Mouse (Mus musculus): ENCODE results near the gene Plekha7.

Gene Plekha7

DNA sequence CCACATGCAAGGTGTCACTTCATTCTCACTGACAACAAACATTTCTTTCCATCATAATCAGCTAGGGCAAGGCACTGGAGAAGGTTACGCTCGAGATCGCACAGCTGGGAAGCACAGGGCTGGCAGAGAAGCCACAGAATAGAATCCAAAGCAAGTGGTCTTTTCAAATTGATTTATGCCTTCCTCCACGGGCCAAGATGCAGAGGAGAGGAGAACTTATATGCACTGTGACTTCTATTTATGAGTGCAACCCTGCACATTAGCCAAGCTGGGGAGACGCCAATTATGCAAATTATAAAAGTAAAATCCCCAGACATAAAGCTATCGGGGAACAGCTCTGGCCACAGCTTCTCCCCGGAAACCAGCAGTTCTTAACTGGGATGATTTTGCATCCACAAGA lies 86.3 kb downstream of the Plekha7 start:
- CTCF ChIA-PET, result no interaction called here

DNA sequence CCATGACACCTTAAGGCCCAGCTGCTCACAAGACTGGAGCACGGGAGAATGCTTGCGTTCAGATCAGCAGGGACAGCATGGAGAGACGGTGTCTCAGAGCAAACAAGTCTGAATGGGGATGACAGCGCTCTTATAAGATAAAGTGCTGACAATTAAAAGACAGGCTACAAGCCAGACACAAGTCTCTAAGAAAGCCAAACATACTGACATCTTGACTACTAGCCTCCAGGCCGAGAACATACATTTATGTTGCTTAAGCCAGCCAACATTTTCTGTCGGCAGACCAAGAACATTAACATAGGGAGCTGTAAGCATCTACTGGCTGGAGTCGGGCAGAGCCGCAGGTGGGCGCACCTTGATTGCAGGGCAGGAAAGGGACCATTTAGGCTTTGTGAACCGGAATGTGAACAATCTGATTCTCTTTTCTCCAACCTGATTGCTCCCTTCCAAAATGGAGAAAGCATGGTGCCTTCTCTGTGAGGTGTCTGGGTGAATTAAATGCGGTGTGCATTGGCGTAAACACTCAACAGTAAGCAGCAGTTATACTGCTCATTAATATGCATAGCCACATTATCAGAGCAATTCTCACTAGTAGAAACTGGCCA lies 88.0 kb downstream of the Plekha7 start:
- CTCF ChIA-PET, result no interaction called here

DNA sequence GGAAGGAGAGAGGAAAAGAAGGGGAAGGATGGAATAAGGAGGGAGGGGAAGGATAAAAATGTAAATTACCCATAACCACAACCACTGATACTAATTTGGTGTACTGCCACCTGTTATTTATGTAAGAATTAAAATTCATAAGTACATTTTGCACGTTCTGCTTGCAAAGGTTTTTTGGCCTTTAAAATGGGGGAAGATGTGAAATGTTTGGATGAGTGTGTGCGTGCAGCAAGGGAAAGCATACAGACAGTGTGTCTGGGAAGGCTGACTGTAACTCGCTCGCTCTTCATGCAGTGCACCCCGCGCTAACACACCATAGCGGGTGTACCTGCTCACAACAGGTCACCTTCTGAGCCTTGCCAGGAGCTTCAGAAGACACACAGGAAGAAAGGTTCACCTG lies 90.4 kb downstream of the Plekha7 start:
- CTCF ChIA-PET, result no interaction called here

DNA sequence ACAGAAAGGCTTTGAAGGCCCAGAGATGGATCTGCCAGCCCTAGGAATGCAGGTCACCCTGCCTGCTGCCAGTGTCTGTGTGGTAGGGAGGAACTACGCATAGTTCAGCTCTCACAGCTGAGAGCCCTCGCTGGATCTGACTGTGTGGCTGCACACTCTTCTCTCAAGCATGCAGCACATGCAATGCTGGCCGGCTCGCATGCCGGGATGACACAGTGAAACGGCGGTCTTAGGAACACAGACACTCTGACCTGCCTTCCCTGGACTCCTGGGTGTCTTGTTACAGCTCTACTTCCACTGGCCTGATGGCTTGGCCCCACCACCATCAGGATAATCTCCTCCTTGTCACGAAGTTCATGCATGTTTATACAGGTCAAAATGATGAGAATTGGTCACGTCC lies 96.3 kb downstream of the Plekha7 start:
- CTCF ChIA-PET, result no interaction called here

DNA sequence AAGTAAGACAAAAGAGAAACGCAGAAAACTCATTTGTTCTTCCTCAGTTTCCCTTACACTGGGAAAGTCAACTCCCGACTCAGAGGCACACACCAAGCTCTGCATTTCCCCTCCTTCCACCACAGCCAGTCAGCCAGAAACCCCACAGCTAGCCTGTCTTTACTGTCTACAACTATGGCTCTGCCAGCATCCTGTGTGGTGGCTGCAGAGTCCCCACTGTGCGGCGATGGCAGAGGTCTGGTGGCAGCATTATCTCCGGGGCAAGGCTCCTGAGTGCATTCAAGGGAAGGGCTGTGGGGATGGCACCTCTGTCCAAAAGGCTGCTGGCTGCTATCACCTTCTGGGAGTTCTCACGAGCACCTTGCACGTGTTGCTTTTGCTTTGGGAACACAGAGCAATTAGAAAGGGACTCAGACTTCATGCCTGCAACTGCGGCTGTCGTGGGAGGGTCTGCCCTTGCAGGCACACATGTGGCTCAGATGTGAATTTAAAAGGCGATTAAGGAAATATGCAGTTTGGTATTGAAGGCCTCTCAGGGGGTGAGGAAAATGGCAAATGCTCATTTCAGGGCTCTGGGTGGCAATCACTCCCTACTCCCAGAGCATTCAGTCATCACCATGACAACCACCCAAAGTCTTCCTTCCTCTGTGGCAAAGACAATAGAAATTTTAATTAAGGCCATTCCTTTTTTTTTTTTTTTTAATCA lies 98.1 kb downstream of the Plekha7 start:
- CTCF ChIA-PET, result no interaction called here

DNA sequence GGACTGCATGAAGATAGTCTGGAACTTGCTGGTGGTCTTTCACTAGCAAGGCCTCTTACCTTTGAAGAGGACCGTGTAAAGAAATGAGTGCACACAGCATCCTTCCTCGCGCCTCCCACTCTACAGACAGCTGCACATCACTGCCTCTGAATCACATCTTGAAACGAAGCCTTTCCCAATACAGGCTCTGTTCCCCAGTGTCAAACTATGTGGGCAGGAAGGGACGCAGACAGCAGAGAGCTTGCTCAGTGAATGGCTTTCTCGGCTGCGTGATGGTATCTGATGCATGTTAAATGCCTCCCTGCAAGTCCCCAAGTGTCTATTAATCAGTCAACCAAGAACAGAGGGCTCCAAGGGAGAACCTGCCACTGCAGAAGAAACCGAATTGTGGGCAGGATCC lies 99.3 kb downstream of the Plekha7 start:
- CTCF ChIA-PET, result no interaction called here

DNA sequence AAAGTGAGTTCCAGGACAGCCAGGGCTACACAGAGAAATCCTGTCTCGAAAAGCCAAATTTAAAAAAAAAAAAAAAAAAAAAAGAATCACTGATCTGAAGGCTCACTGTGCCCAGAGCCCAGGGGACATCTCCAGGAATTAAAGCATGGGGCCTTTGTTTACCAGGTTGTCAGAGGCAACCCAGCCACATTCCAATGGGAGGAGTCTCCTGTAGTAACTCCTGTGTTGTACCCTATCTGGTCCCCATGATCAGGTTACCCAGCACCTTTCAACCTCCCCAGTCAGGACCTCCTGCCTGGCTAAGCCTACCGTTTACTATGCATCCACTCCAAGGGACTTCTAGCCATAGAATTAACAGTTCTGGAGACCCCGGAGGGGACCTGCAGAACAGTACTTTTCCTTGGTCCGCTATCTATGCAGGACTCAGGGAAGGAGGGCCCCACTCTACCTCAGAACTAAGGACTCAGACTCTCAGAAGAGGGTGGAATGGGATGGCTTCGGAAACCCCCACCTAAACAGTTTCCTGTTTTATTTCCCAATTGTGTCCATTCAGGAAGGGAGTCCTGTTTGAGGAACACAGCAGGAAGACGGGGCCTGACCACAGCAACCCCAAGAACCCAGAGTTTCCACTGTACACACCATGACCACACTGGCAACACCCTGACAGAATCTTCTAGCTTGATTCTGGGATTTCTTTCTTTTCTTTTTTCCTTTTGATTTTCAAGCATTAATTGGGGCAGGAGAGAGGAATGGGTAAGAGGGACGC lies 101.2 kb downstream of the Plekha7 start:
- CTCF ChIA-PET, result interaction anchor here (0.7 kb wide), 1 partner anchor 286 kb away, joined by 4 read pairs; no protein-coding TSS in a partner anchor

DNA sequence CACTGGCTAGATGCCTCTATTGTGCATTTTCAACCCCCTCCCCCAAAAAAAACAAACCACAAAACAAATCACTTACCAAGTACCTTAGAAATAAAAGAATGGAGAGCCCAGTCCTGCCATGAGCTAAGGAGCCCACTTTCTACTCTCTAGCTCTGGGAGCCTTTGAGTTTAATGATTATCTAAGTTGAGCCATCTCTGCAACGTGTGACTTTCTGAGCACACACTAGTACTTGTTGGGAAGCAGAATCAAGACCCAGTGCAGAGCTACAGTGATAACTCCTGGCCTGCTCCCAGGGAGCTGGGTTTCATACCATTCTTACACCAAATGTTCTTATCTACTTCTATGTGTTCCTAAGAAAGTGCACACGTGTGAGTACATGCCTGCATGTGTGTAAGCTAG lies 102.7 kb downstream of the Plekha7 start:
- CTCF ChIA-PET, result no interaction called here

DNA sequence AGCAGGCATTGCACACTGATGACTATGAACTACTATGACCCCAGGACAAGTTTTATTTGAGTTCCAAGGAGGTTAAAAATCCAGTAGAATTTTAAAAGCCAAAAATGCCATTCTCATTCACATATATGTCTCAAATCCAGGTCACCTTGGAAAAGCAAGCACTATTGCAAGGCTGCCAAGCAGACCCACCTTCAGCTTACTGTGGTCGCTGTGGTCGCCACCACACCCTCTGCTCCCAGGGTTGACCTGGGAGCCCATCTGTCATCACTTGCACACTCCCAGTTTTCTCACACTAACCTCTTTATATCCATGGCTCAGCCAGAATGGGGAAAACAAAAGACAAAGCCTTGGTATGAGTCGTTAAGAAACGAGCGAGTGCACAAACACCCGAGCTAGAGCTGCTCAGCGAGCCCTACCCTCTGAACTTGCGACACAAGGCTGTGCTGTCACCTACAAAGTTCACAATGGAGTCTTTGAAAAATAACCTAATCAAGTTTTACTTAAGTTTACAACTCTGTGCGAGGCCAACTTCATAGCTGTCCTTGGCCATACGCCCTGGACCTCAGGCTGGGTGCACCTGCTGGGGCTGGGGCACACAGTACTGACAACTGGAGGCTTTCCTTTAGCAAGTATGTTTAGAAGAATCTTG lies 106.0 kb downstream of the Plekha7 start:
- CTCF ChIA-PET, result no interaction called here

DNA sequence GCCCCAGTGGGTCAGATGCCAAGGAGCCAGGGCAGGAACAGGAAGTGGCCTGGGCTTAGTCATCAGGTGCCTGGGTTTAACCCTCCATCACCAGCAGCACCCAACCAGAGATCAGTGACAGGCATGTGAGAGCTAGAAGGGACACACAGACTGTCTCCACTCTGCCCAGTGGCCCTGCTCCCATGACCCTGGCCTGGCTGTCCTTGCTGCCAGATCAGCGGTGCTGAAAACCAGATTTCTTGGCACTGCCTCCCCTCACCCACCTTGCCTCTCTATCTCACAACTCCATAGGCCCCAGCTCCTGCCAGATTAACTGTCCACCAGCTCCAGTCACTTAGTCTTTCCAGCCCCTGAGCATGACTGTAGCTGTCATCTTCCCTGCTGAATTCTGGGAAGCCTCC lies 107.2 kb downstream of the Plekha7 start:
- CTCF ChIA-PET, result no interaction called here

DNA sequence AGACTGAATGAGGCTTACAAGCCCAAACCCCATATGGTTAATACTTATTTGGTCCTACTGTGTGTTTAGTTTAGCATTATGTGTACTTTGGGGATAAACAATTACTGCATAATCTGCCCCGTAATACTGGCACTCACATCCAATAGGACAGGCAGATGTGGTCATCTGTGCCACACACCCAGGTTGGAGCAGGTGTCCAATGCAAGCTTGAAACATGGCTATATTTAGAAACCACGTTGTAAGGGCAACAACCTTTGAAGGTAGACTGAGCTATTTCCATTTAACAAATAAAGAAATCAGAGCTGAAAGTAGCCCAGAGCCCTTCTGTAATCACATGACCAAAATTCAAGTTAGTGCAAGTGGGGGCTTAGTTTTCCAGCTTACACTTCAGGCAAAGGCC lies 107.6 kb downstream of the Plekha7 start:
- CTCF ChIA-PET, result no interaction called here

DNA sequence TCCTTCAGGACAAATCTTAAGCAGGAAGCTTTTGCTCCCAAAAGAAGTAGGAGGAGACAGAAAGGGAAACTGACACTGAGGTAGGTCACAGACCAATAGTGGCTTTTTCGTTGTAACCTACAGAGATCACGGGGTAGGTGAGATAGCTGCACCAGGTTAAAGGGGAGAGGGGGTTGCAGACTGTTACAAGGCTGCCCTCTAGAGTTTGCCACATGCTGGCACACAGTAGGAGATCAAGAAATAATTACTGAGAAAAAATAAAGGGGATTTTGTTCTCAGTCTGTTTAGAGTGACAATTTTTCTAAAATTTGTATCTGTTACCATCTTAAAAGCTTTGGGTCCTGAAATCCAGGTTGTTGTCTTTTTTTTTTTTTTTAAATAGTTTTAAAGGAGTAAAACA lies 109.3 kb downstream of the Plekha7 start:
- CTCF ChIA-PET, result no interaction called here

DNA sequence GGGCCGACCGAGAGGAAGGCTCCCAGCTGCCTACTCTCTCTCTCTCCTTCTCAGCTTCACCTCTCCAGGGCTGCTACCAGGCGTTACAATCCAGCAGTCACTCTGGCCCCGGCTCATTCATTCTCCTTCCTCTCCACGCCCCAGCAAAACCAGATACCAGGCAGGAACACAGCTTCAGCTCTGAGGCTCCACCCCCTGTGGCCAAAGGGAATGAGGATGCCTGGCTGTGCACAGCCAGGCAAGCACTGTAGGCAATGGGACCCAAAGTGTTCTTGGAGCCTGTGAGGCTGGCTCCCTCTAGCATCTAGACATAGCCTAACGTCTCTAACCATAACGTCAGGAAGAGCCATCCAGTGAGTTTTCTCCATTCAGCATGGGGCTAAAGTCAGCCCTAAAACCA lies 109.8 kb downstream of the Plekha7 start:
- CTCF ChIA-PET, result no interaction called here

DNA sequence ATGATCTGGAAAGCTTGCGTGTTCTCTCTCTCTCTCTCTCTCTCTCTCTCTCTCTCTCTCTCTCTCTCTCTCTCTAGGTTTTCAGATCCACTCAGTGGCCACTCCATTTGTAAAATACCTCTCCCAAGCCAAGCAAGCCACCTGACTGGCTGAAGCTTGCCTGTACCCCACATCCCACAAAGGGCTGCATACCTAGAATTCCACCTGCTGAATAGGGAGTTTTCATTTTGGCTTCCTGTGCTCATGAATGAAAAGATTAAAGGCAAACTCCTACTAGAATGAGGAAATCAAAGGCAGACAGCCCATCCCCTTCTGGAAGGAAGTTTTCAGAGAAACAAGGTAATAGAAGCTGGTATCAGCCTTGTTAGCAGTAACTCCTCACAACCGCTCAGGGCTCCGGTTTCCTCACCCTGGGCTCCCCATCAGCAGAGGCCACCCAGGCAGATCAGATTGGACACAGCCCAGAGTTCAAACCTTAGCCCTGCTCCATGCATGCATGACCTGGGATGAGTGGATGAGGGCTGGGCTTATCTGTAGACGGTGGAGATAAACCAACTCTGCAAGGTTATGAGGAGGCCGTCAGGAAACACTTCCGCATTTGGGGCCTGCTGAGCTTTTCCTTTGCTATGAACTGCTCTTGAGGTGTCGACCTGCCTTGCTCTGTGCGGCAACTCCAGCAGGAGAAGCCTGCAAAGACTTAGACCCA lies 111.0 kb downstream of the Plekha7 start:
- CTCF ChIA-PET, result no interaction called here

DNA sequence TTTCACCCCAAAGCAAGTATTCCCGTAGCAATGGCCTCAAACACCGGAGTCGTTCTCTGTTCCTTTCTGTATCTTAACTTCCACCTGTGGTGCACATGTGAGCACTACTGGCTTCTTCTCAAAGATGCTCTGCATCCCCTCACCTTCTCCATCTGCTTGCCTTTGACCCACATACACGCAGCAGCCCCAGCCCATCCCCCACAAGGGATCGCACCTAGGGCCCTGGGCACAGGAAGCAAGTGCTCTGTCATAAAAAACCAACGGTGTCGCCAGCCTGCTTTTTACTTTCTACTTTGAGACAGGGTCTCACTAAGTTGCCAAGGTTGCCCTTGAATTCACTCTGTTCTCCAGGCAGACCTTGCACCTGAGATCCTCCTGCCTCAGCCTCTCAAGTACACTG lies 113.2 kb downstream of the Plekha7 start:
- CTCF ChIA-PET, result no interaction called here

DNA sequence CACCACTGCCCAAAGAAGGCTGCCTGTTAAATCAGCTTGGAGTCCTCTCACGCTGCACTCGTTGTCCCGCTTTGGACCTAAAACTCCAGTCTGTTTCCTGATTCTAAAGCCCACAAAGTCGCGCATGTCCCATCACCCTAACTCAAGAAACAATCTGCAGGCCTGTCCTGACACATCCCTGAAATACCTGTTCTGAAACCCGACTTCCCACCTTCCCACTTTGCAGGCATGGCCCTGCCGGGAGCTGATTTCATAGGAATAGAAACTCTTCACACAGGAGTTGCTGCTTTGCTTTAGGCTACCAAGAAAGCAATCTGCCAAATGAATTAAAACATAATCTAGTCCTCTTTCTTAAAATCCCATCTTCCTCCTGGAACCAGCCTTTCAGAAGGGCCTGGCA lies 115.2 kb downstream of the Plekha7 start:
- CTCF ChIA-PET, result no interaction called here

DNA sequence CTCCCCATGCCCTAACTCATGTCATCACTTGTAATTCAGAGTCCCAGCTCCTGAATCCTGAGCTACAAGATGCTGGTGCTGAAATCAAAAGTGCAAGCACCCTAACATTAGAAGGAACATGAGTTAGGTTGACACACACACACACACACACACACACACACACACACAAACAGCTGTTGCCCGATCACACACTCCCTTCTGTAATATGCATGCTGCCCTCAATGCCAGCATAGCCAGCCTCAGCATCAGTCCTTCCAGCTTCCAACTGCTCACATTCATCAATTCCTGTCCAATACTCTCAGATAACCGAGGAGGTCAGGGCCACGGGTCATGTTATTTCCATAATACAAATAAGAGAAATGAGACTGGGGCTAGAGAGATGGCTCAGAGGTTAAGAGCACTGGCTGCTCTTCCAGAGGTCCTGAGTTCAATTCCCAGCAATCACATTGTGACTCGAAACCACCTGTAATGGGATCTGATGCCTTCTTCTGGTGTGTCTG lies 116.0 kb downstream of the Plekha7 start:
- CTCF ChIA-PET, result no interaction called here

DNA sequence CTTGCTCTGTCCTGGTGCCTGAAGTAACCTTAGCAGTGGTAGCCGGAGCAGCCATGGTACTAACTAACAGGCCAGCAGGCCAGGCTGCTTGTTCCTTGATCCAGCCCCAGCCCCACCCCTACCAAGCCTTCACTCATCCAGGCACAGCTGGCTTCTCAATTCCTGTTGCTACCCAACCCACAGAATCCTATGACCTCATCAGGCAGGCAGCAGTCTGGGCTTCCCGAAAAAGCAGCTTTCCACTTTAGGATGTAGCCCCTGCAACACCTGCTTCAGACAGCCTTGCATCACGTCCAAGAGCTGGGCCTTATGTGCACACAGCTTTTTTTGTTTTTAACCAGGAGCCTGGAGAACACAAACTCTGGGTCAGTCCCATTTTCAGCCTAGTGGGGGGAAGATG lies 117.0 kb downstream of the Plekha7 start:
- CTCF ChIA-PET, result no interaction called here

DNA sequence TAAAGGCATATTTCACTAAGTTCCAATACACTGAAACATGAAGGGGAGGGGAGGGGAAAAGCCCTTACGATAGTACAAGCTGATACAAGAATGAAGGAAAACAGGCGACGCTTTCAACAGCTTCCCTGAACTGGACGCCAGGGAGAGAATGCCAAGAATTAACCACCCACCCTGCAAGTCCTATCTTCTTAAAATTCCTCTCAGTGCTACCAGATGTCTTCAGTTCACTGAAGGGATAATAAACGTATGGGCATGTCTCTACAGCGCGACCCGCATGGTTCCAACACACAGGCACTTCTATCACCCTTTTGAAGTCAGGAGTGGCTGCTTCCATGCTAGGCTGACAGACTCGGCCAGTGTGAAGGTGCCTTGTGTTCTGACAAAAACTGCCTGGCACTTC lies 118.5 kb downstream of the Plekha7 start:
- CTCF ChIA-PET, result no interaction called here

DNA sequence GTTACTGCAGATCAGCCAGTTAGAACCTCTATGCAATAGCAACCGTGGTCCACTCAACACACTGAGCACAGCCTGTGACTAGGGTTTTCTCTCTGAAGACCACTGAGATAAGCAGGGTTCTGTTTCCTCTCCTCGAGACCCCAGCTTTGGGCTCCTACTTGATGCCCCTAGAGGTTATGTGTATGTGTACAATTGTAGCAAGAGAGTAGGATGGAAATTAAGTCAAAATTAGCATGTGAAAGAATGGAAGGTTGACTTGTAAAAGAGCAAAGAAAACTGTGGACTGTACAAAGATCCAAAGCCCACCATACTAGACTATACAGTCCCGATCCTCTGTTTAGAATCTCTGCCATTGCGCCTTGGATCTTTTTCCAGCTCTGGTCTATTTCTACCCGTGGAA lies 119.8 kb downstream of the Plekha7 start:
- CTCF ChIA-PET, result no interaction called here

DNA sequence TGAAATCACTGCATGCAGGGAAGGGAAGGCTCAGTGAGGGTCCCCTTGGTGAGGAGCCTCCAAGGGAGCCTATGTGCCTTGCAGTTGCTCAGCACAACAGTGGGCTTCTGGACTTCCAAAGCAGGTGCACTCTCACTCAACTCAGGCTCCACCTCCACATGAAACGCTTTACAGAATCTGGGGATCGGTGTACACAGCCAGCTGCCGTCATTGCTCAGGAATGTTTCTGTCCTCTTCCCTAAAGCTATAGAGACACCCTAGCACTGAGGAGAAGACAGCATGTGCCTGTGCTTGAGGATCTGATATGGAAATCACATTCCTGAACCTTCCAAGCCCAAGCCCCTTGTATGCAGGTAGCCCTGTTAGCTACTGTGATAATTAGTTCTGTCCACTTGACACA lies 120.7 kb downstream of the Plekha7 start:
- CTCF ChIA-PET, result no interaction called here

DNA sequence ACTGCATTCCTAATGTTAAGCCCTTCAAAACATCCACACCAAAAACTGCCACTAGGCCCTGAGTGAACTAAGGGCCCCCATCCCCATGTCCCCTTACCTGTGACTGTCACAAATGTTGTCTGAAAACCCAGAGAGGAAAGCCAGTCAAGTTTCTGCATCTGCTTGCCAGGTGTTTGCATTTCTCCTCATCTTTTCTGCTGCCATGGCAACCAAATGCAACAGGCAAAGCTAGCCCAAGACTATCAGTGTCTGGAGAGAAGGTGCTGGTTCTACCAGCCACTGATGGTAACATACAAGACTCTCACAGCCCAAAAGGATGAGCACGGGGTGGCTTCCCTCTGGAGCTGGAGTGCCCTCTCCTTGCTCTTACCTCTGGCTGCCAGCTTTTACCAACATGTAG lies 121.3 kb downstream of the Plekha7 start:
- CTCF ChIA-PET, result no interaction called here
